Mouse (Mus musculus) left cerebral cortex, adult 8-10 months (tissue): ENCODE measurements around the gene Clec12a. TPM values are rescaled to one million over a fixed set of nuclear protein-coding genes. Genes with fewer than 3 reads are reported as not detected.
"Not testable (repeated sequence)": the region's sequence is repeated elsewhere in the genome, so short reads cannot be mapped to it uniquely, and the experiment has no call there.

Experiments used
- DNase-seq, 2 experiments: peaks; one replicate each; pipeline ENCODE4 v3.0.0; 2022; ENCODE audit warnings: low spot score in 2 of 2
- total RNA-seq, 4 experiments: library from RNA; stranded (reverse); gene quantifications; 2 replicates each; pipeline ENCODE4 v1.2.4; 2022

The Clec12a gene
- total RNA-seq, result under 1 TPM; 0.44 to 0.74 (median 0.58) TPM

DNA sequence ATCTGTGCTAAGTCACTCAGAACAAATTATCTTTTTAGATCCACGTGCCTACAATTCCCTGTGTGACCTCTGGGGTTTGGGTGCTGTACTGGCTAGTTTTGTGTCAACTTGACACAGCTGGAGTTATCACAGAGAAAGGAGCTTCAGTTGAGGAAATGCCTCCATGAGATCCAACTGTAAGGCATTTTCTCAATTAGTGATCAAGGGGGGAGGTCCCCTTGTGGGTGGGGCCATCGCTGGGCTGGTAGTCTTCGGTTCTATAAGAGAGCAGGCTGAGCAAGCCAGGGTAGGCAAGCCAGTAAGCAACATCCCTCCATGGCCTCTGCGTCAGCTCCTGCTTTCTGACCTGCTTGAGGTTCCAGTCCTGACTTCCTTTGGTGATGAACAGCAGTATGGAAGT is at the start of gene Clec12a:
TSS of gene Clec12a (plus strand) at position 301 of the 400 bp plus-strand sequence.
- DNase-seq, result not testable (repeated sequence)

DNA sequence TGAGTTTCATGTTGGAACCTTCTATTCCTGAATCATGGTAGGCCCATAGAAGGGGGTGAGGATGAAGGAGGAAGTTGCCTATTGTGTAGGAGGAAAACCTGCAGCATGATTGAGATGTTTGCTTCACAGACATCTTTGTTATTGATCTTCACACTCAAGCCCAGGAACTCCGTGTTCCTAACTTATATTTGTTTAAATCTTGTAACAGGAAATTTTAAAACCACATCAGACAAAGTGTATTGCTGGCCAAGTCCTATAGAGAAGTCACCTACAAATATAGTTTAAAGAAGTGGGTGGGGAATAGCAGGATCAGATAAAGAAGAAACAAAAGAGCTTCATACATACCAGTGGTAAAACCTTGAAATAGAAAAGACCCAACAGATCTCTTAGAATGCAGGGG is 38.3 kb upstream of the Clec12a start:
- no peak for DNase-seq

DNA sequence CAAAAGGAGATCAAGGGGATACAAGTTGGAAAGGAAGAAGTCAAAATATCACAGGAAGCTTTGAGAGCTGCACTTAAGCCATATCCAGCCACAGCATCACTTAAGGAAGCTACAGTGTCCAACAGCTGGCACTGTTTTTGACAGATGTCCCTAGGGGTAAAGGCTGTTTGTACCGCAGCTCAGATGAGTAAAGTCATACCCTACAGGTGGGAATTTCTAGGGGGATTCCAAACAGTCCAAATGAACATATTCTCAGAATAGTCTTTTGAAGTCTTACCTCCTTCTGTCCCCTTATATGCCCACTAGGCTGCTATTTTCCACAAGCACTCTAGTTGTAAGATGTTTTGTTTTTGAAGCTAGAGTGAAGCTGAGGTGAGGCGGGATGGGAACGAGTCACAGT is 30.0 kb upstream of the Clec12a start:
- no peak for DNase-seq

DNA sequence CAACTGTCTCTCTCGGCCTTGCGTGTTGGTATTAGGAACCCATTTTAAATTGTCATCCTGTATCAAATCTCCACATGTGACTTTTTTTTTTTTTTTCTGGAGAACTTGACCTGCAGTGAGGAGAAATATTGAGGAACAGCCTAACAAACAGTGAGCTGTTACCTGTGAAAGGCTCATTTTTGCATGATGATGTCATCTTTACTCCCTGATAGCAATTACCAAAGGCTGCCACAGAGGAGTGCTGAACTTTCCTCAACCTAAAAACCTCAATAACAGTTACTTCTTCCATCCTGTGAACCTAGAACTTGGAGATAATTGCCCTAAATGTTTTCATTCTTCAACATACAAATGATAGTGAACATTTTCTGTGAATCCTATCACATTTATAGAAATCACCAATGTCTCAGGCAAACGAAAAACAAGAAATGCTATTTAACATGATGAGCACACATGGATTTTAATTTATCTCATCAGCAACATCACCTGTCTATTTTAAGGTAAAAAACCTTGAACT is 27.8 kb upstream of the Clec12a start:
- no peak for DNase-seq

DNA sequence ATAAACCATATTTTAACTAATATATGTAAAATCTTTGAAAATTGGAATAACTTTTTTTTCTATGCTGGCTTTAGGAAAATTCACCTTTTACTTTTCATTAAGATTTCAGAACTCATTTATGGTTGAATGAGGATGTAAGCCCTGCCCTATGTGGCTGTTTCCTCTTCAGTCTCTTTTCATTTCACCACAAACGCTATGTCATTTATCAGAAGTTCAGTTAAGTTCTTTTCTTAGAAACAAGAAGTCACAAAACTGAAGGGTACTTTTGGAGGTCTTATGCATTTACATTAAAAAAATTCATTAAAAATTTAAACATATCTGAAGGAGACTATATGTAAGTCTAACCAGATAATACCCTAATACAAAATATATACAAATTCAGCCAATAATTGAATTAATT is 26.8 kb upstream of the Clec12a start:
- no peak for DNase-seq

DNA sequence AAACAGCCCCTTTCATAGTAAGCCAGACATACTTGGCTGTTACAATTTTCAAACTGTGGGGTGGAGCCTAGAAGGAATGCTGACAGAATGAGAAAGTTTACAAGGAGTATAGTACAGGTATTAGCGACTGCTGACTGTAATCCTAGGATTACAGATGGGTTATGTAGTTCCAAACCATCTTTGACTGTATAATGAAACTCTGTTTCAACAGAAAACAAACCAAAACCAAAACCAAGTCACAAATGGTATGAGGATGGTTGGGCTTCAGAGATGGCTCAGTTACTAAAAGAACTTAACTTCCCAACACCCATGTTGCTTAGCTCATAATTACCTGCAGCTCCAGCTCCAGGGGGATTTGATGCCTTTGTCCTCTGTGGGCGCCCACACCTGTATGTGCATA is 26.0 kb upstream of the Clec12a start:
- DNase-seq, result no peak

DNA sequence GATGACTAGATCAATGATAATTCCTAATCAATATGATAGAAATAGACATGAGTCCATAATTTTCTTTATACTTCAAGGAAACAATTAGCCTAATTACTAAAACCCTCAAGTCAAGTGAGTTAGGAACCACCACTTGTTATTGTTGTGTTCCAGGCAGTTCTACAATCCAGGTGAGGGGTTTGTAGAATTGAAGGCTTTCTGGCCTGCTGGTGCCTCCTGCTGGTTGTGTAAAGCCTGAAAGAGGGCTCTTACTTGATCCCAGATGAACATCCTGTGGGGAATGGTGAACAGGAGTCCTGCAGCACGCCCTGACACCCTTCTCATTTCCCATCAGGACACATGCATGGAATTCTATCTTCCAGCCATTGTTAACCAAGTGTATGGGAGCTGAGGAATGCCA is 24.1 kb upstream of the Clec12a start:
- DNase-seq, result no peak

DNA sequence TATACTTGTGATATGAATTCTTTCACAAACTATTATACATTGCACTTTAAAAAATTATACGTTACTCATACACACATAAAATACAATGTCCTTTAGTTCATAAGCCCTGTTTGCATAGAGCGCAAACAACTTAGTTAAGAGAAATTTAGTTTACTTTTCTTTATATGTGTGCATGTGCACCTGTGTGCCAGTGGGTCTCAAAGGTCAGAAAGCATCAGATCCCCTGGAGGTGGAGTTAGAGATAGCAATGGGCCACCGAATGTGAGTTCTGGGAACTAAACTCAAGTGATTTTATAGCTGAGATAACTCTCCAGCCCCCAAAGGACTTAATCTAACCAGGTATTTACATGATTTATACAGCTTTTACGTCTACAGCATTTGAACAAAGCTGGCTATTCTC is 23.2 kb upstream of the Clec12a start:
- no peak for DNase-seq

DNA sequence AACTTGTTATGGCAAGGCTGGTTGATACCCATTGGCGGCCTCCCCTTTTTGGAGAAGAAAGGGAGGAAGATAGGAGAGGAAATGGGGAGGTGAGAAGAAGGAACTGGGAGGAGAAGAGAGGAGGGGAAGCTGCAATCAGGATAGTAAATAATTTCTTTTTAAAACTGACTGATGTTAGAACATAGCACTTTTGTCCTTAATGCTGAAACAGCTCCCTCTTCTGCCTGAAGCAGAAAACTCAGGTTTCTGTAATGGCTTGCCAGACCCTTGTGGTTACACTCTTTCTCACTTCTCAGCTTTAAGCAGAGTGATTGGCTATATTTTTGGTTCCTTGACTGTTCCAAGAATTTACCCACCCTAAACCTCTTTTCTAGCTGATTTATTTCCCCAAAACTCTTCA is 16.5 kb upstream of the Clec12a start:
- no peak for DNase-seq

DNA sequence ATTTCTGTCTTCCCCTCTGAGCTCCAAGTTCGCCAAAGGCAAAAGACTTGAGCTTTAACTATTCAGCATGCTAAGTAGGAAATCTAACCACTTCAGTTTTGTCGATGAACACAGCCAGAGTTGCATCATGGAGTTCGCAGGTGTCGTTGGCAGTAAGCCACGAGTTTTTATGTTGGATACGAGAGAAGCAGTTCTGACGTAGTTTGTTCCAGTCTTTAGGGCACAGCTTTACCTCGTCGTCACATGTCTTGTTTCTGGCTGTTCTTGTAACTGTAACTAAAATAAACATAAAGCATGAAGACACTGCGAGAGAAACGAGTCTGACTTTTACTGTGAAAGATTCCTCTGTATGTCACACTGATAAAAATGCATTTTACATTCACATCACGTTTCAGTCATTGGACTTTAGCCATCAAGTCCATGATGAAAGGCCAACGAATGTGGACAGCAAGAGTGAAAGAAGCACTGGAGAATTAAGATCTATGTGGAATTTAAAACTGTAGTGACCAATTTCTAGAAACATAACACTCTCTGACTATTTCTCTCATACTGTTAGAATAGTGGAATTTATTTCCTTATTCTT is 15.8 kb upstream of the Clec12a start:
- DNase-seq, result no peak

DNA sequence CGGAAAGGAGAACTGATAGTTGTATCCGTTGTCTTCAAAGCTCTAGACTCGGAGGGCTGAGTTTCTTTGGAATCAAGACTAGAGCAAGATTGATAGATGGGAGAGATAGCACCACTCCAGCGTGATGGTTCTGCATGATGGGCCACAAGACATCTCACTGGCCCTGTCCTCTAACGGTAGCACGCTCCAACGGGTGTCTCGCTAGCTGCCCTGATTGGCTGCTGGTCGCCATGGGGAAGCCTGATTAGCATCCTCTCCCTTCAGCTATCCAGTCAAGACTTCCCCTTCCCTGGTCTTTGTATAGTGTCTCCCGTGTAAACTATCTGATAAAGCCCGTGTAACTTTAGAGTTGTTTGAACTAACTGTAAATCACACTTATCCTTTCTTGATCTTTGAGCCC is 10.9 kb upstream of the Clec12a start, which contains the start of gene 4922502D21Rik:
TSS of gene 4922502D21Rik (minus strand) at position 187 of the 400 bp plus-strand sequence.
- no peak for DNase-seq

DNA sequence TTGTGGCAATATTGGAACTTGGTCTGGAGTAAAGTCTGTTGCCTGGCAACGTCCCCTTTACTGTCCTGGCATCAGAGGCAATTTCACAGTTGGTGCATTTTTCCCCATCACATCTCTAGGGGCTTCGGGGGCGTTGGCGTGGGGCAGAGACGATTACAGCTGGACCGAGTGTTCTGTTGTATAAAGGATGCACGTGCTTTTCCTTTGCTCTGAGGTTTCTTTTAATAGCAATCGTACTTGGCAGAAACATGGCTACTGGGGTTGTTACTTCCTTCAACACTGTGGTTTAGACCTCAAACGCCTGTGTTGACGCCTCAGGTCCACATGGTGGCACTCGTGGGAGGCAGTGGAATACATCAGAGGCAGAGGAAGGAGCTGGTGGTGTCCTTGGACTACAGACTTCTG is 8.8 kb upstream of the Clec12a start:
- DNase-seq, result peak; percentile 7 to 17

DNA sequence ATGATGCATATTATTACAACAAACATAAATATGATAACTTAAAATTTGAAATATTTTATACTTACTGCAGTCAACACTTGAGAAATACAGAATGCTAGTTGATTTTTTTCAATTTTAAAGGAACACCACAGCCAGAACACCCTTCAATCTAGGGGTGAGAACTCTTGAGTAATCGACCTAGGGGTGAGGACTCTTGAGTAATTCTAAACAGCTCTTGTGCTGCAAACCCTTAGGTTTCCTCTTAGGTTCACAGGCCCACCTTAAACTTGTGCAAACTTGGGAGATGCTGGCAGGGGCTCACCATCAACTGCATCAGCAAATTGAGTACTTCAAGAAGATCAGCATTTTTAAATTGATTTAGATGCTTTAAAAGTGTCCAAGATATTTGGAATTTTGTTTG is 4.7 kb upstream of the Clec12a start:
- DNase-seq, result no peak

DNA sequence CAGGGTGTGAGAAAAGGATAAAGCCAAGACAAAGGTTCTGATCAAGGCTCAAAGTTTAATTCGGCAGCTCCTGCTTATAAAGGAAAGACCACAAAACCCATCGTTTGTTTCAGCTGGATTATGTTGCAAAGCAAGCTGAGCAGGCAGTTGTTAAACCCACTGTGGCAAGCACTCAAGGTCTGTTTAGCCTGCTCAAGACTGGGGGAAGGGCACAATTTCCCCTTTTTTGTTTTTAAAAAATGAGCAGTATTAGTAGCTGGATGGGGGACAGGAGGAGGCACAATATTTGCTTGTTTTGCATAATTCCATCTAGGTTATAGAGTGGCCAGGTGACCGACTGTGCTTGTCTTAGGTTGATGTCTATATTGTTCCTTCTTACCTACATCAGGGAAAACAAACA is 1.9 kb downstream of the Clec12a start:
- no peak for DNase-seq

DNA sequence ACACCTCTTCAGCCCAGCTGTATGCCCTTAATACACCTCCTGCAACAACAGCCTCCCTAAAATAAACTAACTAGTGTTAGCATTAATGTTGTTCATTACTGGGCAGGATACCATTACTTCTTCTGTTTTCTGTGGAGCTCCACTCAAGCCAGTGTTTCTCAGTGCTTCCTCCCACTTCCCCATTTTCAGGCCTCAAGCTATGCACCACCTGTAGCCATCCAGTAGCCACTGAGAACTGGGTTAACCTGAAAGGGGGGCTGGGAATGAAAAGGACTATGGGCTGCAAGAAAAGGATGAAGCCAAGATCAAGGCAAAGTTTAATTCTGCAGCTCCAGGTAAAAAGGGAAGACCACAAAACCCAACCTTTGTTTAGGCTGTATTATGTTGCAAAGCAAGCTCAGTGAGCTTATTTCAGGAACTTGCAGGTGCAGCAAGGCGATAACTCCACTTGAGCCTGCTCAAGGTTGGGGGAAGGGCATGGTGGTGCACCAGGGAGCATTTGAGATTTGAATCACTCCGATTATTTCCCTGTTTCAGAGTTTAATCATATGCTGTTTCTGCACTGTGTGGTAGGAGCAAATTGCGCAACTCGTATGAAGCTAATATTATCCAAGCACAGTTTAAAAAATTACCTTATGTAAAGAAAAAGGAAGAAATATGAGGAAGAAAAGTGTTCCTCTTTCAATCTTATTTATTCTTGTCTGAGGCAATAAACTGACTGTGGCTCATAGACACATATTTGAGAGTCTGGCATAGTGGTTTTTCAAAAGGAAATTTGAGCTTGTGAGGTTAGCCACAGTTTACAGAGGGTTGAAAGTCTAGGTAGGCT is 7.2 kb downstream of the Clec12a start:
- DNase-seq, result no peak

DNA sequence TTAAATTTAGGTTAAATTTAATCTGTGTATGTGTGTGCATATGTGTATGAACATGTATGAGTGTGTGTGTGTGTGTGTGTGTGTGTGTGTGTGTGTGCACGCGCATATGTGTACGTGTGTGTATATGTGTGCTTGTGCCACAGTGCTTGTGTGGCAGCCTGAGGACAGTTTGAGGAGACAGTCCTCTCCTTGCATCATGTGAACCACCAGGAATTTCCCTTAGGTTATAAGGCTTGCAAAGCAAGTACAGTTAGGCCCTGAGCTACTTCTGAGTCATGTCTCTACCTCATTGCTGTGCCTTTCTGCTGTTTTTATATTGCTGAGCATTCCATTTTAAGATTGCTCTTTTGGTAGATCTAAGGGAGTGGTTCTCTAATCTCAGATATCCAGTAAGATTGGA is 8.6 kb downstream of the Clec12a start:
- DNase-seq, result no peak

DNA sequence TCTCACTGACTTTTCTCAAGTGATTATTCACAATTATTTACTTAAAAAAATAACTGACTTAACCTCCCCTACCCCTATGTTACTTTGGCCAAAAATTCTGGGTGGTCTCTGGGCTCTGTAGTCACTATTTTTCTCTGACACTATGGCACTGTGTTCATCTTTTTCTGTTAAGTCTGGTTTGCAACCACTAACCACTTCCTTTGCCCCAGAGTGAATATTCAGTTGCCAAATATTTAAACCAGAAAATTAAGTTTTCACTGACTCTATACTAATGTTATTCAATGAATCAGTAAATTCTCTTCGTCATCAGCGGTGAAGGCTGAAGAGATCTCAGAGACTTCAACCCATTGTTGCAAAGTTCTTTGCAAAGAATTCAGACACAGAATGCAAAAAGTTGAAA is 13.3 kb downstream of the Clec12a start:
- DNase-seq, result no peak

DNA sequence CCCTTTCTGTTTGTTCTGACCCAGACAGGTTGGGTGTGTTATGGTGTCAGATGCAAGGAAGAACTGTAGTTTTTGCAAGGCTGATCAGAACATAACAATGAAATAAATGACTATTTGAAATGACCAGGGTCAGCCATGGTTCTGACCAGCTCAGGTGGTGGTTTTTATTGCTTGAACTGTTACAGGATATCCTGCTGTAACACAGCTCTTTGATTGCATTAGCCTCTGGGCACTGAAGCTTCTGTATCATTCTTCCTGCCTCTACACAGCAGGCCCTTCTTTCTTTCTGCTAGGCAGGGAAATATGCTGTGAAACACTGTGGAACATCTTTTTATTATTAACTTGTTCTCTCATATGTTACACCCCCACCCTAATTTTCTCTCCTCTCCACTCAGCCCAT is 13.9 kb downstream of the Clec12a start:
- DNase-seq, result no peak

DNA sequence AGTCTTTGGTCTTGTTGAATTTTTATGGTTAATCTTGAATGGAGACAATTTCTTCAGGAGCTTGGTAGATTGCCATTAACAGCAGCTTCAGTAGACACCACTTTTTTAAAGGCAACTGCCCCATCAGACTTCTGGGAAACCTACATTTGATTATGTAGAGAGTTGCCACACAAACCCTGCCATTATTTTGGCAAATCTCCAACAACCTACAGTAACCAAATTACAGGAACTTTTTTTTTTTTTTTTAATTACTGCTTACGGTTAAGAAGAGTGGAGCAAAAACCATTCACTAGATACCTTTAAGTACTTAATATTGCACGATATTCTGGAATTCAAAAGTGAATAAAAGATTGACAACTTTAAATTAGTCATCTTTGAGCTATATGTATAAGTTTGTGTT is 17.0 kb downstream of the Clec12a start:
- no peak for DNase-seq

DNA sequence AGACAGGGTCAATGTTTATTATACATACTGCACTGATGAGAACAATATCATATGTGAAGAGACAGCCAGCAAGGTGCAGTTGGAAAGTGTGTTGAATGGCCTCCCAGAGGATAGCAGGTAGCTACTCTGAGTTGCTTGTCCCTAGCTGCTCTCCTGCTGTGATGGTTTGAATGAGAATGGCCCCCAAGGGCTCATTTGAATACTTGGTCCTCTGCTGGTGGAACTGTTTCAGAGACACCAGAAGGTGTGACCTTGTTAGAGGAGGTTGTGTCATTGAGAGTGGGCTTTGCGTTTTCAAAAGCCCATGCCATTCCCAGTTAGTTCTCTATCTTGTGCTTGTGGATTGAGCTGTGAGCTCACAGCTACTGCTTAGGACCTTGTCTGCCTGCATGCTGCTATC is 21.5 kb downstream of the Clec12a start:
- no peak for DNase-seq

DNA sequence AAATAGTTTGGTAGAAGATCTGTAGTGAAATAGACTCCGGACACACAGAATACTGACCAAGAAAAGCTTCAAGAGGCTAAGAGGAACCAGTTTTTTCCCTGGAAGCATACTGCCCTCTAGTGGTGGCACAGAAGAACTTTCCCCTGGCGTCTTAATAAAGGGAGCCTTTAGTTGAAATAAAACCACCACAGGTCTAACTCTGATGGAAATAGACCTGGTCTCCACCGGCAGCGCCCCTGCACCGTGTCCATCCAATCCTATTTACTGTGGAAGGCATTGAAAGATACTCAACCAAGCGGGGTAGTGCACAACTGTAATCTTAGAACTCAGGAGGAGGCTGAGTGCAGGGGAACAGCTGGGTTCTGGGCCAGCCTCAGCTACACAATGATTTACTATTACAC is 23.5 kb downstream of the Clec12a start:
- DNase-seq, result no peak

DNA sequence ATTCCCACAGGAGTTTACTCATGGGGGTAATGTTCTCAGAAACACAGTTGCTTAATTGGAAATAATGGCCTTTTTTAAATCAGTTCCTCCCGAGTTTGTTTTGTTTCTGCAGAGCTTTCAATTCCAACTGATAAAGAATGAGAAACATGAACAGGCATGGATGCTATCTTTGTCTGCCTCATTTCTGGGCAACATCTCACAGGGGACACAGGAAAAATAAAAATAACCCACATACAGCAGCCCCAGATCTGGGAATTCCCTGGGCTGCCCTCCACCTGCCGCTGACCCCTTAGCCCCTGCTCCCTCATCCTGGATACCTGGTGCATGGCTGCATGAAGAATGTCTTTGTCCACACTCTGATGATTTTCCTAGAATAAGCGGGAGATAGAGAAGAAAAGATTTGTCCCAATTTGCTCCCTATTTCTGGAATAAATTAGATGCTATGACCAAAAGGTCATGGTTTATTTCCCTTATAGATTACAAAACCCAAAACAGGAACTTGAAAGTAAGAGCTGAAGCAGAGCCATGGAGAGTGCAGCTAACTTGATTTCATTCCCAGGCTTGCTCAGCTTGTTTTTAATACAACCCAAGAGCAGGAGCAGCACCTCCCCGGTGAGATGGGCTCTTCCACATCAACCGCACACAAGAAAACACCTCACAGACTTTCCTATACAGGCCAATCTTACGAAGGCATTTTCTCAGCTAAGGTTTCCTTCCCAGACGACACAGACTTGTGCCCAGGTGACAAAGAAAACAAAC is 27.1 kb downstream of the Clec12a start:
- DNase-seq, result no peak
